Mouse (Mus musculus): ENCODE measurements around the gene Smarcd2. TPM values are rescaled to one million over a fixed set of nuclear protein-coding genes. Genes with fewer than 3 reads are reported as not detected.

The Smarcd2 gene
- total RNA-seq, 2 experiments from 2014 or later = 28.1 to 28.4 TPM

DNA sequence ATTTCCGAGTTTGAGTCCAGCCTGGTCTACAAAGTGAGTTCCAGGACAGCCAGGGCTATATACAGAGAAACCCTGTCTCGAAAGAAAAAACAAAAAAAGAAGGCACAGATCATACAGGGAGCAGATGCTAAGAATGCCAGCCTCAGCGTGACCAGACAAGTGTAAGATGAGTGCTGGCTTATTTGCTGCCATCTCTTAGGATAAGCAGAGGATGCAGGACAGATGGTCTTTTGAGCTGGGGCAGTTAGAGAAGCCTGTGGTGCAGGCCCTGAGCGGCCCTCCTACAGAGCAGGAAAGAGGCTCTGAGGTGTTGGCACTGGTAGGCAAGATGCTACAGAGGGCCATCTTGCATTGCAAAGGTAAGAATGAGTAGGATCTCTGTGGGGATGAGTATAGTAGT is 10.6 kb upstream of the Smarcd2 start:
- no peak for DNase-seq
- intact Hi-C loops (cut with DNase I) = no loop called here

DNA sequence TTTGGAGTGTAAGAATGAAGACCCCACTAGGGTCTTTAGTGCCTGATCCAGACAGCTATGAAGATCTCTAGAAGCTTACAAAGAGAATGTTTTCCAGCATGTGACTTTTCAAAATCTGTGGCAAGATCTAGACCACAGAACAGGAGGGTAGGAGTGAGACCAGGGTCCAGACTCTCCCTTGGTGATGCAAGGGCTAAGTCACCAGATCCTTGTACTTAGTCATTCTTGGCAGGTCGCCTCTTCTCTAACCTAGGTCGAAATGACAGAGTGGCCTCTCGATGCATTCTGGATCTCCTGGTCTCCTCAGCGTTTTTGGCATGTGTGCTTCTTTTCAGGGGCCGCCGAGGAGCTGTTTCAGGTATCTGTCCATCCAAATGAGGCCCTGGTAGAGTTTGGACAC is 9.7 kb upstream of the Smarcd2 start:
- intact Hi-C loops (cut with DNase I) = no loop called here
- no peak for DNase-seq

- DNase-seq = peak; percentile 94 to 97
- intact Hi-C loops (cut with DNase I) = no loop called here
Measured at GRCm38 (mm10) chr11:106276454-106276853, 3.7 kb upstream of the Smarcd2 start, which contains the start of gene Tcam1. Gene Tcam1 (plus strand): TSS chr11:106276672.

GRCm38 (mm10) chr11:106274971-106275411 is 2.2 kb upstream of the Smarcd2 start:
- intact Hi-C loops (cut with DNase I) = no loop called here
- DNase-seq = peak; percentile 55 to 64

DNA sequence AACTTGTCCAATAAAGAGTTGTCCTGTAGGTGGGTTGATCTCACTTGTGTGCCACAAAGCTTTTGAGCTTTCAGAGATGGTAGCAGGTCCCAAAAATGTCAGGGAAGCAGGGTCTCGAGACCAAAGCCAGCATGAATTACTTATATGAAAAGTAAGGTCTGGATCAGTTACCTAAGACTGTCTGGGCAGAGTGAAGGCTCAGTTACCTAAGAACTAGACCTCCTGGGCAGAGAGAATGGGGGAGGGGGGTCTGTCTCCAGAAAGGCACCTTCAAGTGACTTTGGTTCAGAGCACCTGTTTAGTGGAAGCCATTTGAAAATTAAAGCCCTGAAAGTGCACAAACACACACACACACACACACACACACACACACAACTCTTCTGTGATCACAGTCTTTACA is 1.6 kb upstream of the Smarcd2 start:
- intact Hi-C loops (cut with DNase I) = no loop called here

GRCm38 (mm10) chr11:106273811-106274210 is 1.0 kb upstream of the Smarcd2 start:
- intact Hi-C loops (cut with DNase I) = no loop called here
- DNase-seq = no peak

More for the DNA sequence above, 1.6 kb upstream of the Smarcd2 start:
- no peak for DNase-seq

GRCm38 (mm10) chr11:106273311-106273684 is 526 bp upstream of the Smarcd2 start:
- DNase-seq = no peak
- intact Hi-C loops (cut with DNase I) = no loop called here

- peak; percentile 23 to 71 for DNase-seq
- intact Hi-C loops (cut with DNase I) = loop anchor here (1.0 kb wide), 1 partner anchor 16 kb away; the partner anchor contains the start of genes Ftsj3 and Psmc5
Measured at GRCm38 (mm10) chr11:106271794-106272643, 753 bp downstream of the Smarcd2 start.

DNA sequence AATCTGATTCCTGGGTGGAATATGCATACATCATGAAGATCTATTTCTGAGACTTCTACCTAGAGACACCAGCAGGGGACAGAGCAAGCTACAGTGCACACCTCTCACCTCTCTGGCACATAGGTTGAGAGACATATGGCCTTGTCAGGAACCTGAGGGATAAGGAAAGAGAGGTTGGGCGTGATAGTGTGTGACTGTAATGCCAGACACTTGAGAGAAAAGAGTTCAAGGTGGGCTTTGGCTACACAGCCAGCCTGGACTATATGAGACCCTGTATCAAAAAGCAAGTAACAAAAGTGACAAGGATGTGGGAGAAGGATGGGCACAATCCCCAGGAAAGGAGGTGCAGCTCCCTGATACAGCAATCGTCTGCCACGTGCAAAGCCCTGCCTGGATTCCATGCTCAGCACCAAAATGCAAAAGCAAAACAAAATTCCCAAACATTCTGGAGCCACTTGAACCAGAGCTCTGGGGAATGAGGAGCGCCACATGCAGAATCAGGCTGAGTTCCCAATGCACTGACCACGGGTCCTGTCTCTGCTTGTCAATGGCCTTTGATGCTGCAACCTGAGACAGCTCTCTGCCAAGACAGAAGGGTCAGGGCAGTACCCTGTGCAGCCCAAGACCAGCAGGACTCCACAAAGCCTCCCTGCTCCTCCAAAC is 1.5 kb downstream of the Smarcd2 start:
- intact Hi-C loops (cut with DNase I) = no loop called here
- peak in 1 of 2 experiments; percentile 36 for DNase-seq

DNA sequence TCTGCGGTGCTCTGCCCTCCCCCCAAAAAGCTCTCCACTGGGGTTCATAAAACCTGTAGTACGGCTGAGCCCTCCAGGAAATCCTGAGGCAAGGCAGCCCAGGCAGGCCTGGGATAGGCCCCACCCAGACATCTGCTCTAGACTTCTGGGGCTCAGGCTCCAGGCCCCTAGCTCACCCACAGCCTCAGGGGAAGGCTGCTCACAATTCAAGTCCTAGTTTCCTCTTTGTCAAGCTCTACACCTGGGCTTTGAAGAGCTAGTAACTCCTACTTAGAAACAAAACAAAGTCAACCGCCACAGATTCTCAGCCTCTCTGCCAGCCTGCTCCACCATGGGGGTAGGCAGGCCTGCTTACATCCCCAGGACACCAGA is 3.7 kb downstream of the Smarcd2 start:
- DNase-seq = peak; percentile 41 to 43
- intact Hi-C loops (cut with DNase I) = no loop called here

DNA sequence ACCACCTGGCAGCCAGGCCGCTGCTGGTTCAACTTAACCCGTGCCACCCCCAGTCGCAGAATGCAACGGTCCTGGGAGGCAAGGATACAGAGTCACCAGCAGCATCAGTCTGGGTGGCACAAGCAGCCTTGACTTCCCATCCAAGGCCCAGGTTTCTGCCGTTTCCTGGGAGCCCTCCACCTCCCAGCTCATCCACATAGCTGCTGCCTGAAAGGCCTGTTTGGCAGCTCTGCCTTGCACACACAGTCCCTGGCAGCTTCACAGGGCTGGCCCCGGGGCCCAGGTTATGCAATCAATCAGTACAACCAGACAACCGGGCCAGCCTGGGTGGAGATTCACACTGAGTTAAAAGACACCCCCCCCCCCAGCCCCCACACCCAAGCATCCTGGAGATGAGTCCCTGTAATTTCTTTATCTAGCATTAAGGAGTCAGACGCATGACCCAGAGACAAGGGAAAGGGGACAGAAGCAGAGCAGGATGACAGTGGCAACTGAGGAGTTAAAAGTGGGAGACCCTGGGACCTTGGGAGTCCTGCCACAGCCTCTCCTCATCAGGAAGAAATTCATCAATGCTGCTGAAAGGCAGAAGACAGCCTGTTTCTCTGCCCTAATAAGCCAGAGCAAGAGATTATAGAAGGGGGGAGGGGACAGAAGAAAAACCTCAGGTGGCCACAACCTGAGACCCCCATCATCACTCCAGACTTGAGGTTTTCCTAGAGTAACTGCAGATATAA is 4.3 kb downstream of the Smarcd2 start:
- intact Hi-C loops (cut with DNase I) = no loop called here

DNA sequence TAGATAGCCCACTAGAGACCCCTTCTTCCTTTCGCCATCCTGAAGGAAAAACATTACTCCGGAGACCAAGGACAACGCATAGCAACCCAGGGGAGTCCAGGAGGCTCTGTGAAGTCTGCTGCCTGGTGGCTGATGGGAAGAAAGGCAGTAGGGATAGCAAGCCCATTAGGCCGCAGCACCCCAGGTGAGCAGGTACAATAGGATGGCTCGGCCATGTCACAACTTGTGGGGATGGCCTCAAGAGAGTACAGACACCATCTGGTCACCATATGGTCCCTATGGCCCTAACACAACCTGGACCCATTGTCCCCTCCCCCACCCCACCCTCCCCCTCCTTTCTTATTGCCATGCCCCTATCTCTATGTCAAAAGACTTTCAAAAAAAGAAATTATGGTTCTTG is 4.9 kb downstream of the Smarcd2 start:
- intact Hi-C loops (cut with DNase I) = no loop called here
- DNase-seq = no peak

More for the DNA sequence above, 4.3 kb downstream of the Smarcd2 start:
- DNase-seq = peak; percentile 79 to 80

DNA sequence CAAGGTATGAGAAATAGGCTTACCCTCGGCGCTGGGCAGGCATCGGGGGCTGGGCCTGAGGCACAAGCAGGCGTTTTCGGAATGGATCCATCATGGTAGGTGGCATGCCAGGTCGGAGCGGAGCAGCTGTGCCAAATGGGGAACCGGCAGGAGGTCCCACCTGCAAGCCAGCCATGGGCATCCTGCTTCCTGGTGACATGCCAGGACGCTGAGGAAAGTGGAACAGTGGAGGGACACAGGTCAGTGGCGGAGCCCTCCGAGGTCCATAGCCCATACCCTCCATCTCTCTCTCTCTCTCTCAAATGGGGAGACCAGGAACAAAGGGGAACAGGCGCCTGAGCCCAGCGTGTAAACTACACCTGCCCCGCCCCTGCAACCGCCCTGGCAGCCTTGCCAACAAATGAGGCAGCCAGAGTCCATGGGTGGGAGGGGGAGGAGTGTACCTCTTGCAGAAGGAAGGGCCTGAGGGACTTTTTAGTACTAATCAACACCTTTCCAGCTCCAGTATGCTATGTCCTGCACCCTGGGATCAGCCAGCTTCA is 5.4 kb downstream of the Smarcd2 start:
- intact Hi-C loops (cut with DNase I) = no loop called here

GRCm38 (mm10) chr11:106266431-106266830 is 6.3 kb downstream of the Smarcd2 start:
- intact Hi-C loops (cut with DNase I) = no loop called here
- DNase-seq = no peak

More for the DNA sequence above, 5.4 kb downstream of the Smarcd2 start:
- peak in 1 of 2 experiments; percentile 30 for DNase-seq

DNA sequence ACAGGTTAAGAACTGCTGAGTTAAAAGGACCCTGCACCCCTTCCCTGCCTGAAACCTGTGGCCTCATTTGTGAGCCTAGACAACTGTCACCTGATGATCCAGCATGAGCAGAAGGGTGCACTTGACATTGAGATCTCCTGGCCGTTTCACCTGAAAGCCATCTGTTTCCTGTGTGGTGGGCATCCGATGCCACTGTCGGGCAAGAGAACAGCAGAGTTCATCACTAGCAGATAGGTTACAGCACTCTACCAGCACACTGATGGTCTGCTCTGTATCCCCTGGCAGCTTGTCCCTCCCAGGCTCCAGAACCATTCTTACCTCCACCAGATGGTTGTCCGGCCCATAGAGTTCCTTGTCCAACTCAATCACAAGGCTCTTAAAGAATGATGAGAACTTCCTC is 7.2 kb downstream of the Smarcd2 start:
- intact Hi-C loops (cut with DNase I) = no loop called here
- DNase-seq = no peak

- intact Hi-C loops (cut with DNase I) = no loop called here
Measured at GRCm38 (mm10) chr11:106264988-106265387, 7.8 kb downstream of the Smarcd2 start.

DNA sequence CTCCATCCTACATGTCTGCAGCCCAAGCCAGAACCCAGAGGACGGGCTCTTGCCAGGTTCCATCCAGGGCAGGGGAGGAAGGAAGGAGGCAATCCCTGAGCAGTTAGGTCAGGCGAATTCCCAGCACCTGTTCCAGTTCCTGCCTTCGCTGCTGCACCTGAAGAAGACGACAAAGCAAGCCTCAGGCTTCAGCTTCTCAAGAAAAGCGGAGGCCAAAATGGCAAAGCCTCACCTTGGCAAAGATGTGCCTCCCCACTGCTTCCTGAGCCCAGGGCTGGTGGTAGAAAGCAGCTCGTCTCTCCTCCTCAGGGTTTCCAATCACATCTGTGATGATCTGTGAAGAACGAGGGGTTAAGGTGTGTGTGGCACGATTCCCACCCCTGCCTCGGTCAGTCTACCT is 8.8 kb downstream of the Smarcd2 start:
- intact Hi-C loops (cut with DNase I) = no loop called here
- no peak for DNase-seq

More at GRCm38 (mm10) chr11:106264988-106265387, 7.8 kb downstream of the Smarcd2 start:
- DNase-seq = no peak

DNA sequence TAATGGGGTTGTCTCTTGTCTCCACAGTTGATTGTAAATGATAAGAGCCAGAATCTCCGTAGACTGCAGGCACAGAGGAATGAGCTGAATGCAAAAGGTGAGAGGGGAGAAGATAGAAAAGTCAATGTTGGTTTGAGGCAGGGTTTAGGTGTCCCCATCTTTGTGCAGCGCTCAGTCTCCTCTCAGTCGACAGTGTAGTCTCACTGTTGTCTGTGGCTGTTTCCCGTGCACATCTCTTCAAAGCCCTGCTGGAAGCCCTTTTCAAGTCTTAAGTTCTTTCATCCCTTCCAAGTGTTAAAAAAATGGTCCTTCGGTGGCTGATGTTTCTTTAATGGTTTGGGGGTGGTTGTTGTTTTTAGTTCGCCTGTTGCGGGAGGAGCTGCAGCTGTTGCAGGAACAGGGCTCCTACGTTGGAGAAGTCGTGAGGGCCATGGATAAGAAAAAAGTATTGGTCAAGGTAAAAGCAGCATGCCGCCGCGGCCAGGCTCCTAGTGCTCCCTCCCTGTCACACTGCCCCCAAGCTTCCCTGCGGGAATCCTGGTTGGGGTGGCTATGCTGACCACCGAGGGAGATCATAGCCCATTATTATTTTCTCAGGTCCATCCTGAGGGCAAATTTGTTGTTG is 11.8 kb downstream of the Smarcd2 start:
- no peak for DNase-seq
- intact Hi-C loops (cut with DNase I) = no loop called here

- peak in 1 of 2 experiments; percentile 54 for DNase-seq
- intact Hi-C loops (cut with DNase I) = loop anchor here (1.0 kb wide), 1 partner anchor 16 kb away; the partner anchor contains the start of gene Smarcd2
Measured at GRCm38 (mm10) chr11:106256775-106257174, 16.0 kb downstream of the Smarcd2 start.
